Mouse (Mus musculus) midbrain, embryonic 14.5 days (tissue): ENCODE measurements around the gene Akr1b8. TPM values are rescaled to one million over a fixed set of nuclear protein-coding genes. Genes with fewer than 3 reads are reported as not detected.
A peak's percentile ranks its signal among the peaks of the same experiment; 100 is the strongest.
"Not testable (repeated sequence)": the region's sequence is repeated elsewhere in the genome, so short reads cannot be mapped to it uniquely, and the experiment has no call there.

Experiments used
- ATAC-seq: fragments of 200-750 bp; cut with Nextera tagmentation; 2 replicates; pipeline ENCODE4 v1.8.0; 2017; ENCODE audit warnings: moderate number of reproducible peaks, moderate library complexity; ENCODE audit not compliant: low FRiP score, low TSS enrichment
- DNase-seq: peaks from one replicate; pipeline ENCODE4 v3.0.0-alpha.2; 2015
- H3K27ac ChIP-seq: fragments of 300-500 bp; sonication (generic); replicated peaks from 2 replicates; pipeline ENCODE4 v1.5.1; 2014; ENCODE audit warnings: mild to moderate bottlenecking, low read depth, low read length, moderate library complexity
- H3K27me3 ChIP-seq: fragments of 300-500 bp; sonication (generic); 2 replicates; pipeline ENCODE4 v1.6.1; 2014; ENCODE audit warnings: low read length, control low read depth, mixed read lengths; ENCODE audit not compliant: control insufficient read depth, insufficient read depth
- H3K36me3 ChIP-seq: fragments of 300-500 bp; sonication (generic); 2 replicates; pipeline ENCODE4 v1.6.1; 2014; ENCODE audit warnings: low read length, control low read depth; ENCODE audit not compliant: control insufficient read depth, insufficient read depth
- H3K4me1 ChIP-seq: fragments of 300-500 bp; sonication (generic); 2 replicates; pipeline ENCODE4 v1.6.1; 2014; ENCODE audit warnings: mild to moderate bottlenecking, antibody characterized with exemption, low read length, control low read depth; ENCODE audit not compliant: control insufficient read depth, insufficient read depth
- H3K4me2 ChIP-seq: fragments of 300-500 bp; sonication (generic); 2 replicates; pipeline ENCODE4 v1.6.1; 2014; ENCODE audit warnings: mild to moderate bottlenecking, low read length, moderate library complexity
- H3K4me3 ChIP-seq: fragments of 300-500 bp; sonication (generic); replicated peaks from 2 replicates; pipeline ENCODE4 v1.5.1; 2014; ENCODE audit warnings: low read depth, low read length
- H3K9ac ChIP-seq: fragments of 300-500 bp; sonication (generic); replicated peaks from 2 replicates; pipeline ENCODE4 v1.6.1; 2014; ENCODE audit warnings: mild to moderate bottlenecking, low read length, moderate library complexity
- H3K9me3 ChIP-seq: fragments of 300-500 bp; sonication (generic); 2 replicates; pipeline ENCODE4 v1.6.1; 2016; ENCODE audit warnings: low read length, control low read depth, mixed read lengths; ENCODE audit not compliant: control insufficient read depth
- WGBS: fragments of 180-500 bp; shearing (Covaris S2); extraction: QIAGEN DNeasy Blood & Tissue Kit; methylation state at CpG from one replicate; pipeline ENCODE4 v1.1.7; 2014; 5-methylcytosine and 5-hydroxymethylcytosine counted together
- polyA plus RNA-seq: library from polyadenylated mRNA; unstranded; fragments of >200 nt; fragmentation: Nextera tagmentation; extraction: Ambion mirVana; gene quantifications from 2 replicates; pipeline ENCODE4 v1.2.1, GENCODE M21; 2014

Akr1b8 gene
- polyA plus RNA-seq, 1 experiment from 2014 or later, result 4.5 TPM

- no peaks in the 10 kb centered on the region for H3K9me3 ChIP-seq
- H3K36me3 ChIP-seq, result no peaks in the 10 kb centered on the region
- H3K4me1 ChIP-seq, result no peaks in the 10 kb centered on the region
- H3K27me3 ChIP-seq, result no peaks in the 10 kb centered on the region
- no peak overlapping the region for H3K4me3 ChIP-seq
- H3K9ac ChIP-seq, result no peak overlapping the region
- no peak for ATAC-seq
- peak; percentile 29 for DNase-seq
- H3K4me2 ChIP-seq, result no peak overlapping the region
- WGBS, result 57% methylated on average over 5 of the region's 5 CpGs
- H3K27ac ChIP-seq, result no peak overlapping the region
Measured at GRCm38 (mm10) chr6:34318172-34318571, 35.7 kb upstream of the Akr1b8 start.

DNA sequence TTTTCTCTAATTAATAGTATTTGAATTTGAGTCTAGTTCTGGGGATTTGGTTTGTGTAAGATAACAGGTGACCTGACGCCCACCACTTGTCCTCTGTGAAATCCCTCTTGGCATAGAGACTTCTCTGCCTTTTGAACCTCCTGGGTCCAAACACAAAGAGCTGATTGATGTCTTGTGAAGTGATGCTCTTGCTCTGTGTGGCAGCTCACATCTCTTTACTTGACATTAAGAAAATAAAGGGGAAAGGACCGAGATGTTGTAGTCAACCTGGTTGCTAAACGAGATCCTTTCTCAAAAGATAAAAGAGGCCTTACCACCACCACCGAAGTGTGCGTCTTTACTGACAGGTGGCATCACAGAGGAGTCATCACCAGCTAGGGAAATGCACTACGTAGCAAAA lies 35.3 kb upstream of the Akr1b8 start:
- DNase-seq (no peak), ATAC-seq (no peak)
- H3K9ac ChIP-seq, result no peak overlapping the region
- no peaks in the 10 kb centered on the region for H3K27me3 ChIP-seq
- H3K4me3 ChIP-seq, result no peak overlapping the region
- H3K9me3 ChIP-seq, result no peaks in the 10 kb centered on the region
- H3K4me1 ChIP-seq, result no peaks in the 10 kb centered on the region
- H3K4me2 ChIP-seq, result no peak overlapping the region
- no peaks in the 10 kb centered on the region for H3K36me3 ChIP-seq
- H3K27ac ChIP-seq, result no peak overlapping the region
- WGBS, result 74% methylated on average over 6 of the region's 6 CpGs

DNA sequence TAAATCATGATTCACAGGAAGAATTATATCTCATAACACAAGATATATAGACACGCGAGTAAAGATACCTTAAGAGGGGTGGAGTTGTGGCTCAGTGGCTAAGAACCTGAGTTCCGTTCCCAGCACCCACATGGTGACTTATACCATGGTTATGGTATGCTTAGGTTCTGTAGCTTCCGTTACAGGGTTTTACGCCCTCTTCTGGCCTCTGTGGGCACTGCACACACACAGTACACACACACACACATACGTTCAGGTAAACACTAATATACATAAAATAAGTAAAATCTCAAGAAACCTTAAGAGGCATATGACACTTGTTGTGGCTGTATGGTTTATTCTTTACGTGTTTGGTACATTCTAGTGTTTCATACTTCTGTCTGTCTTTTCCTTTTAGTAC lies 31.8 kb upstream of the Akr1b8 start:
- no peak overlapping the region for H3K27ac ChIP-seq
- WGBS, result 96% methylated on average over 7 of the region's 7 CpGs
- ATAC-seq, result no peak
- no peak for DNase-seq
- no peak overlapping the region for H3K4me2 ChIP-seq
- H3K4me1 ChIP-seq, result no peaks in the 10 kb centered on the region
- H3K9me3 ChIP-seq, result no peaks in the 10 kb centered on the region
- H3K4me3 ChIP-seq, result no peak overlapping the region
- H3K36me3 ChIP-seq, result no peaks in the 10 kb centered on the region
- no peaks in the 10 kb centered on the region for H3K27me3 ChIP-seq
- H3K9ac ChIP-seq, result no peak overlapping the region

- no peak overlapping the region for H3K4me3 ChIP-seq
- H3K27me3 ChIP-seq, result no peaks in the 10 kb centered on the region
- ATAC-seq (no peak), DNase-seq (no peak)
- H3K9me3 ChIP-seq, result no peaks in the 10 kb centered on the region
- no peak overlapping the region for H3K9ac ChIP-seq
- WGBS, result 82% methylated on average over 5 of the region's 5 CpGs
- H3K4me1 ChIP-seq, result no peaks in the 10 kb centered on the region
- H3K4me2 ChIP-seq, result no peak overlapping the region
- H3K27ac ChIP-seq, result no peak overlapping the region
- no peaks in the 10 kb centered on the region for H3K36me3 ChIP-seq
Measured at GRCm38 (mm10) chr6:34331379-34331778, 22.5 kb upstream of the Akr1b8 start.

GRCm38 (mm10) chr6:34331804-34332203 lies 22.1 kb upstream of the Akr1b8 start:
- WGBS, result 84% methylated on average over 12 of the region's 12 CpGs
- not testable (repeated sequence) for H3K4me1 ChIP-seq

GRCm38 (mm10) chr6:34334673-34335072 lies 19.2 kb upstream of the Akr1b8 start:
- Histone ChIP-seq H3K4me1 (no peaks in the 10 kb centered on the region), H3K4me3 (no peak overlapping the region), H3K27me3 (no peaks in the 10 kb centered on the region), H3K9ac (no peak overlapping the region), H3K4me2 (no peak overlapping the region), H3K36me3 (no peaks in the 10 kb centered on the region), H3K9me3 (no peaks in the 10 kb centered on the region), H3K27ac (no peak overlapping the region)
- WGBS, result 93% methylated on average over 5 of the region's 5 CpGs
- DNase-seq (no peak), ATAC-seq (no peak)

More at GRCm38 (mm10) chr6:34331804-34332203, 22.1 kb upstream of the Akr1b8 start:
- not testable (repeated sequence) for H3K27ac ChIP-seq, H3K4me2 ChIP-seq, ATAC-seq, H3K9me3 ChIP-seq, H3K36me3 ChIP-seq, DNase-seq, H3K9ac ChIP-seq, H3K4me3 ChIP-seq, H3K27me3 ChIP-seq

DNA sequence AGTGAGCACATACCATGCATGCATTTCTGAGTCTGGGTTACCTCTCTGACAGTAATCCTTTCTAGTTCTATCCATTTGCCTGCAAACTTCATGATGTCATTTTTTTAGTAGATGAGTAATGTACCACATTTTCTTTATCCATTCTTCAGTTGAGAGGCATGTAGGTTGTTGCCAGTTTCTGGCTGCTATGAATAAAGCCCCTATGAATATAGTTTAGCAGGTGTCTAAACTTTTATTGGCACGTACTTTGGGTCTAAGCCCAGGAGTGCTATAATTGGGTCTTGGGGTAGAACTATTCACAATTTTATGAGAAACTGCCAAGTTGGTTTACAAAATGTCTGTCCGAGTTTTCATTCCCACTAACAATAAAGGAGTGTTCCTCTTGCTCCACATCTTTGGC lies 16.1 kb upstream of the Akr1b8 start:
- no peak overlapping the region for H3K4me2 ChIP-seq
- H3K4me3 ChIP-seq, result no peak overlapping the region
- no peaks in the 10 kb centered on the region for H3K9me3 ChIP-seq
- no peak for DNase-seq
- H3K4me1 ChIP-seq, result no peaks in the 10 kb centered on the region
- 88% methylated on average over 2 of the region's 2 CpGs for WGBS
- ATAC-seq, result no peak
- no peak overlapping the region for H3K9ac ChIP-seq
- no peaks in the 10 kb centered on the region for H3K36me3 ChIP-seq
- no peak overlapping the region for H3K27ac ChIP-seq
- no peaks in the 10 kb centered on the region for H3K27me3 ChIP-seq

DNA sequence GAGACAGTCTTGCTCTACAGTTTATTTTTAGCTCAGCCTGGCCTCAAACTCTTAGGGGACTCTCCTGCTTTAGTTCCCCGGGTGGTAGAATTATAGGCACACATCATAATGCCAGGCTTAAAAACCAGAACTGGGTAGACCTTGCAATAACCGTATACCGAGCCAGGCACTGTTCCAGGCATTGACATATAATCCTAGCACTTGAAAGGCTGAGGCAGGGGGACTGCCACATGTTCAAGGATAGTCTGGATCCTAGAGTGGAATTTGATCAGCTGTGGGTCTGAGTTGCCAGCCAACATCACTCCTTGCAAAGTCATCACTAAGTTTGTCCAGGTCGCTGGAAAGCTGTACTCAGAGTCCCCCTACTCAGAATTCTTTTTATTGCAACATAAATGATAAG lies 11.9 kb upstream of the Akr1b8 start:
- H3K4me3 ChIP-seq, result no peak overlapping the region
- no peak overlapping the region for H3K4me2 ChIP-seq
- no peaks in the 10 kb centered on the region for H3K36me3 ChIP-seq
- no peaks in the 10 kb centered on the region for H3K27me3 ChIP-seq
- H3K27ac ChIP-seq, result no peak overlapping the region
- ATAC-seq (no peak), DNase-seq (no peak)
- no peak overlapping the region for H3K9ac ChIP-seq
- H3K4me1 ChIP-seq, result 0 out of 2 replicates have a peak, but pooled peaks cover 4% of the 10 kb centered on the region
- no peaks in the 10 kb centered on the region for H3K9me3 ChIP-seq
- WGBS, result 89% methylated on average over 4 of the region's 4 CpGs

- no peak overlapping the region for H3K4me2 ChIP-seq
- no peak overlapping the region for H3K4me3 ChIP-seq
- WGBS, result 91% methylated on average over 2 of the region's 2 CpGs
- ATAC-seq, result no peak
- no peak for DNase-seq
- no peaks in the 10 kb centered on the region for H3K36me3 ChIP-seq
- 0 out of 2 replicates have a peak, but pooled peaks cover 4% of the 10 kb centered on the region for H3K4me1 ChIP-seq
- H3K27ac ChIP-seq, result no peak overlapping the region
- H3K27me3 ChIP-seq, result no peaks in the 10 kb centered on the region
- H3K9me3 ChIP-seq, result no peaks in the 10 kb centered on the region
- no peak overlapping the region for H3K9ac ChIP-seq
Measured at GRCm38 (mm10) chr6:34342476-34342875, 11.4 kb upstream of the Akr1b8 start.
